Mouse (Mus musculus) T-cell, adult 2 months (primary cell): ENCODE measurements around the gene Klf16.
A peak's percentile ranks its signal among the peaks of the same experiment; 100 is the strongest.
"Not testable (repeated sequence)": the region's sequence is repeated elsewhere in the genome, so short reads cannot be mapped to it uniquely, and the experiment has no call there.

Experiments
- DNase-seq: peaks from one replicate; pipeline ENCODE4 v3.0.0; 2022; ENCODE audit warnings: low spot score

Gene Klf16

DNA sequence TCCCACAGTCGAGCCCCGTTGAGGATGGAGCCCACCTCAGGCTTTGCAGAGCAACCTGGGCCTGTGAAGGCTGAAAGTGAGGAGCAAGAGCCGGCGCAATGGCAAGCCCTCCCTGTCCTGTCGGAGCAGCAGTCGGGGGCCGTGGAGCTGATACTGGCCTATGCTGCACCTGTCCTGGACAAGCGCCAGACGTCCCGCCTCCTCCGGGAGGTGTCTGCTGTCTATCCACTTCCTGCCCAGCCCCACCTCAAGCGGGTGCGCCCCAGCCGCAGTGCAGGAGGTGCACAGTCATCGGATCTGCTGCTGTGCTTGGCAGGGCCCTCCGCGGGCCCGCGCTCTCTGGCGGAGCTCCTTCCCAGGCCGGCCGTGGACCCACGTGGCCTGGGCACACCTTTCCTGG, 29.2 kb upstream of the Klf16 start:
- peak; percentile 64 for DNase-seq

DNA sequence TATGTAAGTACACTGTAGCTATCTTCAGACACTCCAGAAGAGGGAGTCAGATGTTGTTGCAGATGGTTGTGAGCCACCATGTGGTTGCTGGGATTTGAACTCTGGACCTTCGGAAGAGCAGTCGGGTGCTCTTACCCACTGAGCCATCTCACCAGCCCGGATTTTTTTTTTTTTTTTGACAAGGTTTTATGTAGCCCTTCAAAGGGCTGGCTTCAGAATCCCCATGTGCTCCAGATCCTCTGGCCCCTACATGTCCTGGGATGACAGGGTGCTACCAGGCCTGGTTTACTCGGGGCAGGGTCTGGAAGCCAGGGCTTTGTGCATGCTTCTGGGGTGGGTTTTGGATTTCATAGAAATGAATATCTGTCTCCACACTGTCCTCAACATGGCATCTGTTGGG, 28.6 kb upstream of the Klf16 start, which contains the start of gene Gm49322:
Gene Gm49322 (plus strand): TSS at position 301 of the 400 bp plus-strand sequence.
- DNase-seq, result not testable (repeated sequence)

DNA sequence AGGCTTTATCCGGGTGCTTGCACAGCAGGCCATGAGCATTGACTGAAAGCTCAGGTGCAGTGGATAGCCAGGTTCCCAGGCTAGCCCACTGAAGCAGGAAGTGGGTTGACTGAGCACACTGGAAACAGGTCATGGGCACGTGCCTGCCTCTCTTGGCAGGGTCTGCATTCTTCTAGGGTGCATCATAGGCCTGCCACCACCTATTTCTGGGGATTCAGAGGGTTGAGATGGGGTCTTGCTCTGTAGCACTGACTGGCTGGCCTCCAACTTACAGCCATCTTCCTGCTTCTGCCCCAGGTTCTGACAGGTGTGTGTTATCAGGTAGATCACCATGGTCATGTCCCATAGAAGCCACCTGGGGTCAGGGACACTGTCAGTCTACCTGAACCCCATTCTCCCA, 27.9 kb upstream of the Klf16 start:
- no peak for DNase-seq

DNA sequence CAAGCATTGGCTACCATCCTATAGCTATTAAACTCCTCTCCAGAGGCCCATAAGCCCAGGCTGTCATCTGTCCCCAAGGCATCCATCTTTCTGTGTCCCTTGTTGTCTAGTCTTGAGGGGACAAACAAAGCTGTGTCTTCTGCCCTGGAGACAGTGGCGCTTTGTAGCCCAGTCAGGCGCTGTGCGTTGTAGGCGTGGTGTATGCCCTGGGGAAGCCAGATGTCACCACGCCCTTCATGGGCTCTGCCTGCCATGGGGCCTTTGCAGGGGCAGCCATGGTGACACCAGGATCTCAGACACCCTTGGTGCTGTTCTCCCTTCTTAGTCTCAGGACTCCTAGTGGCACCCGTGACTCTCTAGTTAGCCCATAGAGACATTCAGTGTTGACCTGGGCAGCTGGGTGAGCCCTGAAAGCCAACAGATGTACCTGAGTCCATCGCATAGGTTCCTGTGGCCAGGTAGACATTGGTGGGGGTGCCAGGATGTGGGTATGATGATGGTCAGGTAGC, 26.9 kb upstream of the Klf16 start:
- no peak for DNase-seq

DNA sequence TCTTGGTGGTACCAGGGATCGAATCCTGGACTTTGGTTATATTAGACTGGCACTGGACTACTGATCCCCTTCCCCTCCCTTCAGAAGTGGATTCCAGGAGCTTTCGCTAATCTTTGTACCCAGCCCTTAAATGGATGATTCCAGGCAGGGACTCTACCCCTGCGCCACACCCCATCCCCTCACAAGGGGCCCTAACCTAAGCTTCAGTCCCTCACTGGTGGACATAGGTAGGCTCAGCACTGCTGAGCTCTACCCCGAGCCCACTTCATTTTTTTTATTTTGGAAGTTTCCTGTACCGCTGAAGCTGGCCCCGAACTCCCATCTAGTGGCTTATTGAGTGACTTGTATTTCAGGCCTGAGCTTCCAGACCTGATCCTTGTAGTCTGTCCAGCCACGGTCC, 26.2 kb upstream of the Klf16 start:
- DNase-seq, result no peak

DNA sequence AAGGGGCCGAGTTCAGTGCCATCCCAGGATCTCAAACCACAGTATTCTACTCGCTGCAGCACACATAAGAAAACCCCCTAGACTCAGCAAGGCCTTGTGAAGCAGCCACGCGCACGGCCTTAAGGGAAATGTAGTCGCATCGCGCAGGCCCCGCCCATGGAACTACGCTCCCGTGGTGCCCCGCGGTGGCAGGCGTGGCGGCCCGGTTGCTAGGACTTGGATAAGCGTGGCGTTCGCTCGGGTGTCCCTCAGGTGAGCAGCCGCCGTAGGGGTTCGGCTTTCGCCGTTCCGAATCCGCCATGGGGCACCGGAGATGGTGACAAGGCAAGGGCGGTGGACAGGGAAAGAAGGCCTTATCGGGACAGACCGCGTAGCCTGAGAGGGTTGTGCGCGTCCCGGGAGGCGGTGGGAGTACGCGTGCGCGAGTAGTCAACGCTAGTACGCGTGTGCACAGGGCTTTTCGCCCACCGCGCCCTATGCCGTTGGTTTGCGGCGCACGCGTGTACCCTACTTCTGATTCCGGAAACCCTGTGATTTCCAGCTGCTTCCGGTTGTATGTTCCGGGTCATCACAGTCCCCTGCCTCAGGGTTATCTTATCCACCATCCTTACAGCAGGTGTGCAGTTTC, 25.7 kb upstream of the Klf16 start, which contains the start of the genes Scamp4 and Adat3:
Gene Scamp4 (plus strand): TSS at position 175 of the 628 bp plus-strand sequence.
Gene Adat3 (plus strand): TSS at position 183 of the 628 bp plus-strand sequence.
- DNase-seq, result peak; percentile 96

DNA sequence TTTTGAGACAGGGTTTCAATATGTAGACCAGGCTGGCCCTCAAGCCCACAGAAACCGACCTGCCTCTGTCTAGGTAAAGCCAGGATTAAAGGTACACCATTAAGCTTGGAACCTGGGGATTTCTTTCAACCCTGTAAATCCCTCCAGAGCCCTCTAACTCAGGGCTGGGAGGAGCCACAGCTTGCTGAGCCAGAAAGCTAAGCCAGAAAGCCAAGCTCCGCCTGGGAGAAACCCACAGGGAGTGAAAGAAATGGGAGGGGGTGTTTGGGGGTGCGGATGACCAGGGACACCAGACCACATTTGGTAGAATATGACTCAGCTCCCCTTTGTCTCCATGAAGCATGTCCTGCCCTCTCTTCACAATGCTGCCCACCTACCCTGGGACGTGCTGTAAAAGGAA, 19.2 kb upstream of the Klf16 start:
- DNase-seq, result no peak

DNA sequence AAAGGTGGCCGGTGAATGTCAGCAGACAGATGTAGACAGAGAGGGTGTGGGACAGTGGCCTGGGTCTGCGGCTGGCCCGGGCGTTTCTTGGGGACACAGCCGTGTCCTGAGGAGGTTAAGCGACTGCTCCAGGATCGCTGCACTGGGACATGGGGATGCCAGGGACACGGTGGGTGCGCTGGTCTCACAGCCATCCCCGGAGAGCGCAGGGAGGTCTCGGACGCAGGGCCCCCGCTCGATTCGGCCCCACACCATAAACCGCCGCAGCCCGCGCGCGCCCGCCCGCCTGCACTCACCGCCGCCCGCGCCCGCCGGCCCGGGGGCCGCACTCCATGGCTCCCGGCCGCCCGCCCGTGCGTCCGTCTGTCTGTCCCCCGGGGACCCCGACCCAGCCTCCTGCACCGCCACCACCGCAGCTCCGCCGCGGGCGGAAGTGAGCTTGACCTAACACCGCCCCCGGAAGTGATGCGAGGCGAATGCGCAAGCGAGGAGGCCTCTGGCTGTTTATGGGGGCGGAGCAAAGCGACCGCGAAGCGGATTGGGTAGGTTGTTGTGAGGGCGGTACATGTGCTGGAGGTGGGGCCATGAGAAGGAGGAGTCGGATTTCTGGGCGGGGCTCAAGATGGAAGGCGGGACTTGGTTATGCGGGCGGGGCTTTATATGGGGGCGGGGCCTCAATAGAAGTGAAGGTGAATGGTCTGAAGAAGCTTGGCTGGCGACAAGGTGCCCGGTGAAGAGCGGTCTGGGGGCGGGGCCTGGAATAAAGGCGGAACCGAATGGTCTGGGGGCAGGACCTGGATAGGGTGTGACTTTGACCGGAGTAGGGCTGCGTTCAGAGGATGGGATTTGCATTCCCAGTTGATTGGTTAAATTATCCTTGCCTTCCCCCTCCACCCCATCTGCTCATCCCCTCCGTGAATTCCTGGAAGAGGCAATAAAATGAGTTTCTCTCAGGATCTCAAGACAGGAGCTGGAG, 13.0 kb upstream of the Klf16 start, which contains the start of gene Abhd17a:
Gene Abhd17a (minus strand): TSS at position 463 of the 976 bp plus-strand sequence.
- peak; percentile 95 for DNase-seq

DNA sequence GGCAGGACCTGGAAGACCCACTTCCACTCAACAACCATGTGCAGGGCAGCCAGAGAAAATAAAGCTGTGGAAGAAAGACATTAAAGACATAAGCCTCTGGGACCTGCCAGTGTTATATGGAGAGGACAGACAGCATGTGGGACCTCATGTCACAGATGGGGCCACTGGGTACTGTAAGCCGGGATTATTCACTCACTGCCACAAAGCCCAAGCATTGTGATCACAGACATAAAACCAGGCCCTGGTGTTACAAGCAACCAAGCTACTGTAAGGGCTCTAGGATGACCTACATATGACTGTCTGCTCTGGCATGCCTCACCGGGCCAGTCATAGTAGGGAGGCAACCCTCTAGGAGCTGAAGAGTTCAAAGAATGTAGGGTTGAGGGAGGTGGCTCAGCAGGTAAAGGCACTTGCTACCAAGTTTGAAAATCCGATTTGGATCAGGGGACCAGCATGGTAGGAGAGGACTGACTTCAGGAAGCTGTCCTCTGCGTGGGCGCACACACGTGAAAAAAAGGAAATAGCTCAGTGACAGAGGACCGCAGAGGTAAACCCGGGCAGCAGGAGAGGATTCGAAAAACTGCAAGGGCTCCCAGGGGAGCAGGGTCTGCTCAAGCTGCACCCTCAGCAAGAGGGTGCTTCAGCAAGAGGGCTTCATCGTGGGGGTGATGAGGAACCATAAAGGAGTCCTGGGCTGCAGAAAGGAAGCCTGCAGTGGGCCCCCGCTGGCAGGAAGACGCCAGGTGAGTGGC, 12.2 kb upstream of the Klf16 start:
- DNase-seq, result peak; percentile 51

DNA sequence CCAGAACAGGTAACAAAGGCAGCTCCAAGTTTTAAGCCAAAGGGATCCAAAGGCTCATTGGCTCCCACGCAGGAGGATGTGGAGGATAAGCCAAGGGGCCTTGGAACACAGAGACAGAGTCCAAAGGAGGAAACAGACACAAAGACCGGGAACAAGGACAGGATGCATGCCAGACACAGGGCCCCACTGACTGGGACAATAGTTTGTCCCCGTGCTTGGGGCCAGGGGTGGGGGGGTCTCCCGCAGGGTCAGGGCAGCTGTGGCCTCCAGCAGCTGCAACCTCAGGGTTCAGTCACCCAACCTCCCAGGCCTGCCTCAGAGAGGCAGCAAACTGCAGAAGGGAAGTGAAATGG, 10.2 kb upstream of the Klf16 start:
- DNase-seq, result no peak

DNA sequence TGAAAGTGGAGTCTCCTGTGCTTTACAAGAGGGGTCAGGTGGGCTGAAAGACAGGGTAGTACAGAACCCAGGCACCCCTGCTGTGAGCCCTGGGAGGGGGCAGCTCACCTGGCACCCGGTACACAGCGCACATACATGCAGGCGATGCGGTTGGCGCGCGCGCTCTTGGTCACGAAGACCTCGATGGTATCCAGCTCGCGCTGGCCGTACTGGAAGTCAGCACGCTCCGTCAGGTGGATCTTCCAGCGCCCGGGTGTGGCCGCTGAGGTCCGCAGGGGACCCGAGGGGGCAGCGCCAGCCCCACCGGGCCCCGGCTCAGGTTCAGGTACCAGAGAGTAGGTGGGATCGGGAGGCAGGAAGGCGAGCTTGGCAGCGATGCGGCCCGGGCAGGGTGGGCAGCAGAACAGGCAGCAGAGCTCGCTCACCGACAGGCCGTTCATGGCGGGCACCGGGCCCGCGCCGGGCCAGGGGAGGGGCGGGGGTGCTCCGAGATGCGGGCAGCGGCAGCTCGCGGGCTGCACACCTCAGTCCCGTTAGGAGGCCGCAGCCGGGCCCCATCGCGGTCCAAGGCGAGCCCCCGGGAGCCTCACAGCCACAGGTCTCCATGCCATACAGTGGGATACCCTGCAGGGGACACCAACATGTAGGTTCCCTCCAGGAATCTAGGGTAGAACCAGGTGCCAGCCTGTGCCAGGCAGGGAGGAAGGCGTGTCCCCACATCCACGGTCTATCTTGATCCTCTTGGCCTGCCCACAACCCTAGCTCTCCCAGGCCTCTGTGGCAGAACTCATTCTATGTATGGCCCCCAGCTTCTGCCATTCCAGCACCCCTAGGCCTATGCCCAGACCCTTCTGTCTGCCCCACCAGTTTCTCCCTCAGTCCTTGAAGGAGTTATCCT, 9.5 kb upstream of the Klf16 start:
- DNase-seq, result no peak

DNA sequence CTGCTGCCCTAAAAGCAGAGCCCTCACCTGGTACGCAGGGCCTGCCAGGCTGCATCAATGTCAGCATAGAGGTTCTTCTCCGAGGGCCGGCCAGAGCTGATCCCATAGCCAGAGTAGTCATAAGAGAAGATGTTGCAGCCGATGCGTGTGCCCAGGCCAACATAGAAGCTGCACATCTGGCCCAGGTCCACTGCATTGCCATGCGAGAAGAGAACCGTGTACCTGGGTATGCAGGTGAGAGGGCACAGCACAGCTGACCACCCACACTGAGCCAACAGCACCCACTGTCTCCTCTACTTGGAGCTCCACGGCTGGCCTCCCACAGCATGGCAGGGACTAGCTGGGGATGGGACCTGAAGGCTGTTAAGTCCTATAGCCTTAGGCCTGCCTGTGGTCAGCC, 8.5 kb upstream of the Klf16 start:
- no peak for DNase-seq

DNA sequence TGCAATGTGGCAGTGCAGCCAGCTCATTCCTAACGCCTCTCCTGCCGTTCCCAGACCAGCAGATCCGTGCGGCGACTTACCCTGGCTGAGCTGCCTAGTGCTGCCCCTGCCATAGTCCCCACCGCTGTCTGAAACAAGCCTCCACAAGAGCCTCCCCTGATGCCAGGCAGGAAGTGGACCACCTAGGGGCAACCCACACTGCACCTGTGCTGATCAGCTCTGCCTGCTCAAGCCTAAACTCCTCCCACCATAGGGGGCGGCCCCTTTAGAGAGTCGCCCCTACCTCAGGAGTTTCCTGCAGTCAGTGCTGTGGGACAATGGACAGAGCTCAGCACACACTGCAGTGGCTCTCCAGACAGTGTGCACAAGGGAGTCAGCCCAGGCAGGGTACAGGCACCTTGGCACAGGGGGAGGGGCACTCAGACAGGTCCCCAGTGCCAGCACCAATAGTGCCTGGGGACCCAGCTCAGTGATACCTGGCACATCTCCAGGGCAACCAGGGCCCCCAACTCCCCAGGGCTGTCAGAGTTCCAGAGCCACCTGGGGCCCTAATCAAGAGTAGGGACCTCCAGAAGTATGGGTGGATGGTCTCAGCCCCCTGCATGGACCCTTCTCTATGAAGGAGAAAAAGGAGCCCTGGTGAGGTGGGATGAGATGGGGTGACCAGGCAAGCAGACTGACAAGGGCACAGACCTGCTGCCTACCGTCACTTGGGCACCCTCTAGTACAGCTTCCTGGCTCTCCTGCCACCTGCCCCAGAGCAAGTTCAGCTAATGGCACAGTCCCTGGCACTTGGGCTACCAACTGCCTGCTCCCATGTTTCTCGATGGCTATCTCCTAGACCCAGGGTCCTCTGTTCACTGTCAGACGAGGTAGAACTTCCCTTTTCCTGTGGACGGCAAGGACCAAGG, 7.8 kb upstream of the Klf16 start:
- no peak for DNase-seq

DNA sequence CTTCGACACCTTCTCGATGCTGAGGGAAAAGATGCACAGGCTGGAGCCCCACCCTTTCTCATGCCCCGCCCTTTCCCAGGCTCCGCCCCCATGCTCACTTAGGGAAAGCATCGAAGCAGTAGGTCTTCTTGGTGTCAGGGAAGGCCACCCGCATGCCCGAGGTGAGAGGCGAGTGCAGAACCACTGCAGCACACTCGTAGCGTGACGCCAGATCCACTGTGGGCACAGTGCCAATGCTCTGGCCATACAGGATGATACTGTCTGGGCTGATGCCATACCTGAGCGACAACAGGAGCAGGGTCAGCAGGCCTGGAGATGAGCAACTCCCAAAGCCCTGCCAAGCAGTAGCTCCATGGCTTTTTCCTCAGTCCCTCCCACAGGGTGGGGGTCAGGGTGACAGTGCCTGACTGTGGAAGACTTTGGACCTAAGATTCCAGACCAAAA, 6.9 kb upstream of the Klf16 start:
- DNase-seq, result no peak

DNA sequence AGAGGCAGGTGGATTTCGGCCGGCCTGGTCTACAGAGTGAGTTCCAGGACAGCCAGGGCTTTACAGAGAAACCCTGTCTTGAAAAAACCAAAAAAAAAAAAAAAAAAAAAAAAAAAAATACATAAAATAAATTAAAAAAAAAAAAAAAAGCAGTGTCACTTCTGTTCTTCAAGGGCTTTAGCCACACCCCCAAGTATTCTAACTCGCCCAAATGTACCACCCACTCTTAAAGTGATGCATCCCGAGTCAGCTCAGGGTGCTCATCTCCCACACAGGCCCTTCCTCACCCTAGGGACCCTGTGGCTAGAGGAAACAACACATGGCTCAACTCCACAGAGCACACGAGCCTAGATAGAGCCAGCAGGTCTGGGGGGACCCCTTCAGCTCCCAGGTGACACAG, 5.9 kb upstream of the Klf16 start:
- DNase-seq, result no peak

DNA sequence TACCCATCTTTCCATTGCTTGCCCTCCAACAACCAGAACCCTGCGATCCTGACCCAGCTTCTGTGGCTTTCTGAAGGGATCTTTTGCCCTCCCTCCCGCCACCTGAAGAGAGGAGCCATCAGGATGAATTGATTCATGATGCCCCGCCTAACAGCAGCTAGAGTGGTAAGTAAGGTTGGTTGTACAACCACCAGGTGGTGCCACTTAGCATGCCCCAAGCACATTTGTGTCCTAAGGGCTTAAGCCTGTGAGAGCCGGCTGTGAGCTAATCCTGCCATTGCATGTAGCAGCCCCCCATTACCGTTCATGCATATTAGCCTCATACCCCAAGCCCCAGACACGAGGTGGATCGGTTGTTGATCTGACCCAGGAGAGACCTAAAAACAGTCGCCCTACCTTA, 1.8 kb upstream of the Klf16 start:
- peak; percentile 80 for DNase-seq

DNA sequence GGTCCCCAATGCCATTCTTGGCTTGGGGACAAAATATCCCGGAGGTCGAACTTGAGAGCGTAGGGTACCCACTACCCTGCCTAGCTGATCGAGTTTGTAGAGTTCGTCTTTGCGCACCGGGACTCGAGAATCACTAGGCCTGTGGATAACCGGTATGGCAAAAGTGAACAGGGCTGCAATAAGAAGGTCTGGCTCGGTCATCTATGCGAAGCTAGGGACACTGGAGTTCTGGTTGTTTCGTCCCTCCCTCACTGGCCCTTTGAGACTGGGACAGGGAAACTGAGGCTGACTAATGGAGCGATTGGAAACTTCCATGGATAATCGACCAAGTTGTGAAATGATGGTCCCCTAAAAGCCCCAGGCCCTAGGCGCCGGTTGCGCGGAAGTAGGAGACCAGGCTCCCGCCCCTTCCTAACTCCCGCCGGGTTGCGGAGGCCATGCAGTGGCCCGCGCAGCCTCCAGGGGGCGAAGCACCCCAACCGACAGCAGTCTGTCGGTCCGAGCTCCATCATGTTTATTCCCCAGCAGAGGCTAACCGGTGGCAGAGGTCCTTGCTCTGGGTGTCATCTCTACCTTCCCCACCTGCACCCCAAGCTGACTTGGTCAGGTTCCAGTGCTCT, 1.1 kb upstream of the Klf16 start:
- peak; percentile 85 for DNase-seq

DNA sequence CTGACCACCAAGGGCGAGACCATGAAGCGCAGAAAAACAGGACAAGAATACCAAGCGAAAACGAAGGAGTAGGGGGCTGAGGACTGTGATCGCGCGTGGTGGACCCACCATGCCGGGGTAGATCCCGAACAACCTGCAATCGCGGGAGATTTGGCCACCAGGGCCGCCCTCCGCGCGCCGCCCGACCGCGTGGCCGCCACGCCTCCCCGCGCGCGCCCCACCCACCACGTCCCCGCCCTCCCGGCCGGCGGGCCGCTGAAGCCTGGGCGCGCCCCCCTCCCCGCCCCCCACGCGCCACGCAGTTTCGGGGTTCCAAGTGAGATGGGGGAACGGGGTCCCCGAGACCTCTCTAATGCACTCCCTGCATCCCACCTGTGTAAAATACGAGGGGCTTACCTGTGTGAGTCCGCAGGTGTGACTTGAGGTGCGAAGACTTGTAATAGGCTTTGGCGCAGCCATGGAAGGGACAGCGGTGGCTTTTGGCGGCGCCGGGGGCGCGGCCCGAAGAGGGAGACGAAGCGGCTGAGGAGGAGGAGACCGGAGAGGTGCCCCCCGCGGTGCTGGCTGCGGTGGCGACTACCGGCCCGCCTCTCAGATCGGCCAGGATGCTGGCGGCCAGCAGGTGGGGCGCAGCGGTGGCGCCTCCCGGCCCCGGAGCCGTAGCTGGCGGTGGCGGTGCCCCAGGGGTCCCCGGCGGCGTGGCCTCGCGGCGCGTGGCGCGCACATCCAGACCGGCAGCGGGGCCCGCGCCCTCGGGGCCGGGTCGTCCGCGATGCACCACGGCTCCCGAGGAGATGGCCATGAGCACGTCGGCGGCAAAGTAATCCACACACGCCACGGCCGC, 548 bp downstream of the Klf16 start:
- DNase-seq, result peak; percentile 60

DNA sequence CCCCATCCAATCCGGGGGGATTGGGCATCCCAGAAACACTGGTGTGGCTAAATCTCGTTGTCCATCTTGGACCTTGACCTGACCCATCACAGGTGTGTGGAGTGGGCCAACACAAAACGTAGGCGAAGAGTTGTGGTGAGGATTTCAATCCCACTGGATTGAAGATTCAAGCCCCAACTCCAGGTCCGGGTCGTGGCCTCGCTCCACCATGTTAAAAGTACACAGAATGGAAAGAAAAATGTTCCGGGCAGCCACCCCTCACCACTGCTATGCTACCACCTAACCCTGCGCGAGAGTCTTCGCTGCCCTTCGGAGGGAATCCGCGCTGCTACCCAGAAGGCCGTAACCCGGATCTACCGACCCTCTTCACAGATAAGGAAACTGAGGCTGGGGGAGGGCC, 1.2 kb downstream of the Klf16 start:
- DNase-seq, result no peak
